Mouse (Mus musculus): ENCODE measurements at regions not wholly inside any gene's neighbourhood (a gene's known extent, or its start where the extent isn't known, plus 50 kb on each side); places are given as distances from the start of the nearest gene placed in this dataset.

DNA sequence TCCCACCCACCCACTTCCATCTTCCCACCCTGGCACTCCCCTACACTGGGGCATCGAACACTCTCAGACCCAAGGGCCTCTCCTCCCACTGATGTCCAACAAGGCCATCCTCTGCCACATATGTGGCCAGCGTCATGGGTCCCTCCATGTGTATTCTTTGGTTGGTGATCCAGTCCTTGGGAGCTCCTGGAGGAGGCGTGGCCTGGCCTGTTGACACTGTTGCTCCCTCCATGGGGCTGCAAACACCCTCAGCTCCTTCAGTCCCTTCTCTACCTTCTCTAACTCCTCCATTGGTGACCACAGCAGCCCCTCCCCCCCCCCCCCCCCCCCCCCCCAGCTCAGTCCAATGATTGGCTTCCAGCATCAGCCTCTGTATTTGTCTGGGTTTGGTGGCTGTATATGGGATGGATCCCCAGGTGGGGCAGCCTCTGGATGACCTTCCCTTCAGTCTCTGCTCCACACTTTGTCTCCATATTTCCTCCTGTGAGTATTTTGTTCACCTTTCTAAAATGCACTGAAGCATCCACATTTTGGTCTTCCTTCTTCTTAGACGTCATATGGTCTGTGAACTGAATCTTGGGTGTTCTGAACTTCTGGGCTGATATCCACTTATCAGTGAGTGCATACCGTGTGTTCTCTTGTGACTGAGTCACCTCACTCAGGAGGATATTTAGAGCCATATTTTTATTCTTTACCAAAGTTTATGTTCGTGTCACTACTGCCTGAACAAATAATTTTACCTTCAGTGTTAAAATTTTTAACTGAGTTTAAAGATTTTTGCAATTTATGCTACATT lies 82.1 kb upstream of the Tnp1 start:
- no peaks in the 10 kb centered on the region for H3K27me3 ChIP-seq
- WGBS, result 75% methylated on average over 6 of the region's 6 CpGs

GRCm38 (mm10) chr1:73089636-73090035 lies 73.9 kb upstream of the Tnp1 start:
- no peak for ATAC-seq (replicated peaks; ENCODE audit: insufficient number of reproducible peaks, insufficient read depth, low FRiP score, low read depth)
- WGBS, result 40% methylated on average over 3 of the region's 3 CpGs
- no peak overlapping the region for H3K9ac ChIP-seq
- no peaks in the 10 kb centered on the region for H3K9me3 ChIP-seq (replicated peaks)
- H3K36me3 ChIP-seq, result no peaks in the 10 kb centered on the region
- H3K4me1 ChIP-seq (replicated peaks), result peaks cover 8% of the 10 kb centered on the region; the same call in 1 of the 2 replicates
- no peak overlapping the region for H3K27ac ChIP-seq
- H3K4me3 ChIP-seq, result no peak overlapping the region
- no peaks in the 10 kb centered on the region for H3K27me3 ChIP-seq
- H3K4me2 ChIP-seq, result no peak overlapping the region

More for the DNA sequence above, 82.1 kb upstream of the Tnp1 start:
- no peak for ATAC-seq (replicated peaks; ENCODE audit: insufficient number of reproducible peaks, insufficient read depth, low FRiP score, low read depth)
- Histone ChIP-seq H3K9ac (no peak overlapping the region), H3K4me2 (no peak overlapping the region), H3K36me3 (no peaks in the 10 kb centered on the region), H3K27ac (no peak overlapping the region), H3K4me3 (no peak overlapping the region), H3K4me1 (replicated peaks) (no peaks in the 10 kb centered on the region), H3K9me3 (replicated peaks) (no peaks in the 10 kb centered on the region; the same call in 1 of the 2 replicates)

GRCm38 (mm10) chr1:73088494-73088893 lies 72.8 kb upstream of the Tnp1 start:
- H3K27me3 ChIP-seq, result no peaks in the 10 kb centered on the region
- no peaks in the 10 kb centered on the region for H3K36me3 ChIP-seq
- no peak overlapping the region for H3K9ac ChIP-seq
- H3K4me2 ChIP-seq, result no peak overlapping the region
- no peak overlapping the region for H3K4me3 ChIP-seq
- H3K9me3 ChIP-seq (replicated peaks), result no peaks in the 10 kb centered on the region
- no peak for ATAC-seq (replicated peaks; ENCODE audit: insufficient number of reproducible peaks, insufficient read depth, low FRiP score, low read depth)
- H3K27ac ChIP-seq, result no peak overlapping the region
- peaks cover 8% of the 10 kb centered on the region; the same call in 1 of the 2 replicates for H3K4me1 ChIP-seq (replicated peaks)
- WGBS, result 27% methylated on average over 2 of the region's 2 CpGs

DNA sequence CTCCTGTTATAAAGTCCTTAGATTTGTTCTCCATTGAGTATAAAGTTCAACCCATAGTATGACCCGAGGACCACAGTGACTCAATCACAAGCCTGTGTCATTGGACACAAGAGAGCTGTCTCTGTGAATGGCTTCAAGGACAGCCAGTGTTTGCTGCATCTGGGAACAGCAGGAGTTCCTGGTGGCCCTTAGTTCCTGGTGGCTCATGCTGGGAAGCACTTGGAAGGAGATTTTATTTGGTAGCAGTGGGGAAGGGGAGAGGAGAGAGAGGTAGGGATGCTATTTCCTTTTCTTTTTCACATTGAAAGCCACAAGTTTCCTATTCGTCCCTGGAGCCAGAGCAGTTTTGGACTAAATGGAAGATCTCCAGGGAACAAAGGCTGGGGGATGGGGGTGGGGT lies 69.2 kb upstream of the Tnp1 start:
- no peak overlapping the region for H3K27ac ChIP-seq
- H3K4me1 ChIP-seq (replicated peaks), result peaks cover 8% of the 10 kb centered on the region; the same call in 1 of the 2 replicates
- no peaks in the 10 kb centered on the region for H3K27me3 ChIP-seq
- ATAC-seq (replicated peaks; ENCODE audit: insufficient number of reproducible peaks, insufficient read depth, low FRiP score, low read depth), result no peak
- no peak overlapping the region for H3K4me2 ChIP-seq
- H3K9me3 ChIP-seq (replicated peaks), result no peaks in the 10 kb centered on the region
- no peaks in the 10 kb centered on the region for H3K36me3 ChIP-seq
- WGBS, result 55% methylated on average over 2 of the region's 2 CpGs
- H3K9ac ChIP-seq, result no peak overlapping the region
- no peak overlapping the region for H3K4me3 ChIP-seq

GRCm38 (mm10) chr1:73083396-73083795 lies 67.7 kb upstream of the Tnp1 start:
- Histone ChIP-seq H3K27ac (no peak overlapping the region), H3K4me1 (replicated peaks) (peaks cover 7% of the 10 kb centered on the region; the same call in 1 of the 2 replicates), H3K4me2 (no peak overlapping the region), H3K4me3 (no peak overlapping the region), H3K27me3 (no peaks in the 10 kb centered on the region), H3K9ac (no peak overlapping the region), H3K36me3 (no peaks in the 10 kb centered on the region), H3K9me3 (replicated peaks) (no peaks in the 10 kb centered on the region)
- no peak for ATAC-seq (replicated peaks; ENCODE audit: insufficient number of reproducible peaks, insufficient read depth, low FRiP score, low read depth)
- whole genome bisulfite sequencing, result 91% methylated on average over 3 of the region's 3 CpGs

GRCm38 (mm10) chr1:73079518-73079917 lies 63.8 kb upstream of the Tnp1 start:
- WGBS, result 71% methylated on average over 2 of the region's 2 CpGs
- no peak overlapping the region for H3K9ac ChIP-seq
- ATAC-seq (replicated peaks; ENCODE audit: insufficient number of reproducible peaks, insufficient read depth, low FRiP score, low read depth), result no peak

GRCm38 (mm10) chr1:73077156-73077555 lies 61.4 kb upstream of the Tnp1 start:
- H3K27ac ChIP-seq, result no peak overlapping the region
- ATAC-seq (replicated peaks; ENCODE audit: insufficient number of reproducible peaks, insufficient read depth, low FRiP score, low read depth), result no peak
- no peaks in the 10 kb centered on the region for H3K4me1 ChIP-seq (replicated peaks)
- no peaks in the 10 kb centered on the region for H3K36me3 ChIP-seq
- H3K27me3 ChIP-seq, result no peaks in the 10 kb centered on the region
- no peak overlapping the region for H3K4me2 ChIP-seq
- no peak overlapping the region for H3K4me3 ChIP-seq
- no peaks in the 10 kb centered on the region for H3K9me3 ChIP-seq (replicated peaks)
- no peak overlapping the region for H3K9ac ChIP-seq
- 88% methylated on average over 4 of the region's 4 CpGs for WGBS

More at GRCm38 (mm10) chr1:73079518-73079917, 63.8 kb upstream of the Tnp1 start:
- Histone ChIP-seq H3K27me3 (no peaks in the 10 kb centered on the region), H3K4me2 (no peak overlapping the region), H3K9me3 (replicated peaks) (no peaks in the 10 kb centered on the region), H3K4me1 (replicated peaks) (no peaks in the 10 kb centered on the region), H3K36me3 (no peaks in the 10 kb centered on the region), H3K4me3 (no peak overlapping the region), H3K27ac (no peak overlapping the region)

GRCm38 (mm10) chr1:73075699-73076373 lies 60.1 kb upstream of the Tnp1 start:
- no peaks in the 10 kb centered on the region for H3K36me3 ChIP-seq
- 74% methylated on average over 6 of the region's 6 CpGs for WGBS
- ATAC-seq (replicated peaks; ENCODE audit: insufficient number of reproducible peaks, insufficient read depth, low FRiP score, low read depth), result no peak
- H3K27ac ChIP-seq, result no peak overlapping the region
- H3K4me3 ChIP-seq, result no peak overlapping the region
- H3K4me2 ChIP-seq, result no peak overlapping the region
- H3K9me3 ChIP-seq (replicated peaks), result no peaks in the 10 kb centered on the region
- H3K27me3 ChIP-seq, result no peaks in the 10 kb centered on the region
- no peaks in the 10 kb centered on the region for H3K4me1 ChIP-seq (replicated peaks)
- no peak overlapping the region for H3K9ac ChIP-seq

- Histone ChIP-seq H3K27ac (no peak overlapping the region), H3K4me2 (no peak overlapping the region), H3K4me1 (replicated peaks) (no peaks in the 10 kb centered on the region), H3K4me3 (no peak overlapping the region), H3K9ac (no peak overlapping the region), H3K27me3 (no peaks in the 10 kb centered on the region), H3K9me3 (replicated peaks) (no peaks in the 10 kb centered on the region), H3K36me3 (no peaks in the 10 kb centered on the region)
- WGBS, result 48% methylated on average over 2 of the region's 2 CpGs
- no peak for ATAC-seq (replicated peaks; ENCODE audit: insufficient number of reproducible peaks, insufficient read depth, low FRiP score, low read depth)
Measured at GRCm38 (mm10) chr1:73075159-73075558, 59.5 kb upstream of the Tnp1 start.

- 89% methylated on average over 3 of the region's 3 CpGs for WGBS
- Histone ChIP-seq H3K27ac (no peak overlapping the region), H3K4me3 (no peak overlapping the region), H3K4me1 (replicated peaks) (no peaks in the 10 kb centered on the region), H3K27me3 (no peaks in the 10 kb centered on the region), H3K4me2 (no peak overlapping the region), H3K36me3 (no peaks in the 10 kb centered on the region), H3K9me3 (replicated peaks) (no peaks in the 10 kb centered on the region), H3K9ac (no peak overlapping the region)
- ATAC-seq (replicated peaks; ENCODE audit: insufficient number of reproducible peaks, insufficient read depth, low FRiP score, low read depth), result no peak
Measured at GRCm38 (mm10) chr1:73074525-73074924, 58.8 kb upstream of the Tnp1 start.

DNA sequence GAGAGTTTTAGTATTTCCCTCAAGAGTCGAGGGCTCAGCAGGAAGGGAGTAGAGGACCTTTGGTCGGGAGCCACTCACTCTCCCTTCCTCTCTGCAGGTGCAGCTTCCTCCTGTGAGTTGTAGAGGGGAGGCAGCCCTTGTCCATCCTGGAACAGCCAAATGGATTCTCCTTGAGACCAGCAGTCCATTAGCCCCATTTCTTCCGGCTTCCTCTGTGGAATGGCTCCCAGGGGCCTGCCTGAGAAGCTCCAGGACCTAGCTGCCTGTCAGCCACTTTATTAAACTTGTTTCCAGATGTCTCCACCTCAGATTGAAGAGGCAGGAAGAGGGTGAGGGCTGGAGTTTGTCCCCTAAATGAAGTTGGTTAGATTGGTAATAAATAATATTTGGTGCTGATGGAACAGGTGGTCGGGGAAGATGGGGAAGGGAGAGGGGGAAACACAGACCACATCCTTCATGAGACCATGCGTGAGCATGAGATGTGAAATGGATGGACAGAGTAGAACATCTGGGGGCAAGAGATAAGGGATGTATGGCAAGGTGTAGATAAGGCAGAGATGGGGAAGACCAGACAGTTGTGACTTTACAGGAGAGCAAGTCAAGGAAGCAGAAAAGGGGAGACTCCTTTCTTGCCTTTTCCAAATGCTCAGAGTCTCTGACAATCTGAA lies 56.7 kb upstream of the Tnp1 start:
- no peak overlapping the region for H3K27ac ChIP-seq
- H3K4me2 ChIP-seq, result no peak overlapping the region
- H3K9me3 ChIP-seq (replicated peaks), result no peaks in the 10 kb centered on the region
- H3K9ac ChIP-seq, result no peak overlapping the region
- no peaks in the 10 kb centered on the region for H3K36me3 ChIP-seq
- ATAC-seq (replicated peaks; ENCODE audit: insufficient number of reproducible peaks, insufficient read depth, low FRiP score, low read depth), result no peak
- WGBS, result 62% methylated on average over 5 of the region's 5 CpGs
- H3K27me3 ChIP-seq, result no peaks in the 10 kb centered on the region
- no peaks in the 10 kb centered on the region for H3K4me1 ChIP-seq (replicated peaks)
- no peak overlapping the region for H3K4me3 ChIP-seq

All from heart, embryonic 15.5 days (tissue).